Mouse (Mus musculus) E14TG2a.4 (cell line): ENCODE measurements around the gene Ufc1.

Source experiments
- CTCF ChIP-seq: conservative IDR thresholded peaks from 2 replicates; pipeline ENCODE4 v1.5.1; 2014; ENCODE audit warnings: low read length
- NANOG ChIP-seq: IDR thresholded peaks from 2 replicates; pipeline ENCODE4 v1.6.1; 2014; ENCODE audit warnings: borderline replicate concordance, low read length, mixed read lengths
- POU5F1 ChIP-seq: IDR thresholded peaks from 2 replicates; pipeline ENCODE4 v1.6.1; 2014; ENCODE audit warnings: low read length, borderline replicate concordance

- TF ChIP-seq CTCF (no peak), NANOG (no peak), POU5F1 (no peak)
Observed at GRCm38 (mm10) chr1:171329433-171330215, 34.8 kb upstream of the Ufc1 start.
